Mouse (Mus musculus): ENCODE data around the gene Gm11639.

The Gm11639 gene

DNA sequence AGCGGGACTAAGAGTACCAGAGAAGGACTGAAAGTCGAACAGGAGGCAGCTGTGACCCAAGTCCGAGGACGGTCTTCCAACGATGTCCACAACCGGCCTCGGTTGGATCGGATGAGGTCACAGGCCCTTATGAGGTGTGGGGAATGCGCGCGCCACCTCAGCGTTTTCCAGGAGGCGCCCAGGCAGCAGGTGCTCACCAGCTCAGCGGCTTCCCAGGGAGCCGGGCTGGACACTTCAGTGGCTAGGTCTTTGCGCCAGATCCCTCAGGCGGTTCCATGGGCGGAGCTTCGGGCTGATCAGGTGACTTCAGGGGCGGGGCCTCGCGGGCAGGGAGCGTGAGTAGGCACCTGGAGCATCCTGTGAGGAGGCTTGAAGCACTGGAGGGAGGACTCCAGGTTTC lies at the start of gene Gm11639:
Gene Gm11639, plus strand, starts transcription at position 160 of the 400 bp plus-strand sequence.
- no peak for DNase-seq

DNA sequence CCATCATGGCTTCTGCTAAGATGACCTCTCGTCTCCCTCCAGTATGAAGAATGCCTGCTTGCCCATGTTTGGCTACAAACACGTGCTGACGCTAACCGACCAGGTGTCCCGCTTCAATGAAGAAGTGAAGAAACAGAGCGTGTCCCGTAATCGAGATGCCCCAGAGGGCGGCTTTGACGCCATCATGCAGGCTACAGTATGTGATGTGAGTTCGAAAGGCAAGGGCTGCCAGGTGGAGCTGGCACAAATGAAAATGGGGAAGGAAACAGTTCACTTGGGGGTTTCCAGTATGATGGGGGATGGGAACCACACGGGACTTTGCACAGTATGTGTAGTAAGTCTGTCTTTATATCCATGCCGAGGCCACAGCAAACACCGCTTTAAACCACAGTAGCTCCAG lies 48.5 kb upstream of the Gm11639 start:
- no peak for DNase-seq

DNA sequence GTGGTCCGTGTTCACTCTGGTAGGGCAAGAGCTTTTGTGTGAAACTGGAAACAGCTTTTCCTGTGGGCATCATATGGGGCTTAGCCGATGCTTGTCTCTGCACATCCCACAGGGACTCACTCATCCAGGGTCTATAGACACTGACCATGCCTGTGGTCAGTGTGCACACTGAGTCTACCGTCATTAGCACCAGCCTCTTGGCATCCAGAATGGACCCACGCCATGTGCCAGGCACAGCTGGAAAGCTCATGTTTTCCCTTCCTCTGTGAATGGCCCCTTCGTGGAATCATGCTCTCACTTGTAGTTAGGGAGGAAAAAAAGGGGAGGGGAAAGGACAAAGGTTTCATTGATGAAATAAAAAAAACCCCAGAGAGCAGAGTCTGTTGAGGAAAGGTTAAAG lies 47.5 kb upstream of the Gm11639 start:
- no peak for DNase-seq

DNA sequence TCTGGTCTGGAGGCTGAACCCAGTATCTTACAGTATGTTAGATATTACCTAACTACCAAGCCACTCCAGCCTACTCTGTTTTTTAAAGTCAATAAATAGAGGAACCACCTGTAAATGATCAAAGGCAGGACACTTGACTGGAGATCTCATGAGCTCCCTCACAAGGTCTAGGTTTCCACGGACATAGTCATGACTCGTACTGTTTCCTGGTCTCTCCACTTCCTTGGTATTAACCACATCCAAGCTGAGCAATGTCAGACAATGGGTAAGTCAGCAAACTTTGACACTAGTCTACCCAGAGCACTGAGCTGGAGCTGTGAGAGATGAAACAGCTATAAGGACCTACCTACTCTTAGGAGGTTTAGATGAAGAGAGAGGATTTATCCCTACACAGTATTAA lies 46.6 kb upstream of the Gm11639 start:
- no peak for DNase-seq

DNA sequence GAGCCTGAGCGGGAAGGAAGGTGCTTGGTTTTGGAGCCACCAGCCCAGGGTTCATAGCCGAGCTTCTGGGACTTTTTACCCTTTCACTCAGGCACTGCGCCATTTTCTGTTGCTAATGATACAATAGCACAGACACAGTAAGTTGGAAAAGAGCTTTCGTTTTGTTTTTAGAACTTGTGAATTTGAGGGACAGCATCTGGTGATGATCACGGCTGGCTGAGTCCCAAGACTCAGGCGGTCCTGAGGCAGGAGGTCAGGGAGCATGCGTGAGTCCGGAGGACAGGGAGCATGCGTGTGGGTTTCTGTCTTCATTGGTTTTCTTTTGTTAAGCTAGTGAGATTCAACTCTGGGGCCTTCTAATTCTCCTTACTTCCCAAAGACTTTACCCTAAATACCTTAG lies 45.9 kb upstream of the Gm11639 start:
- no peak for DNase-seq

DNA sequence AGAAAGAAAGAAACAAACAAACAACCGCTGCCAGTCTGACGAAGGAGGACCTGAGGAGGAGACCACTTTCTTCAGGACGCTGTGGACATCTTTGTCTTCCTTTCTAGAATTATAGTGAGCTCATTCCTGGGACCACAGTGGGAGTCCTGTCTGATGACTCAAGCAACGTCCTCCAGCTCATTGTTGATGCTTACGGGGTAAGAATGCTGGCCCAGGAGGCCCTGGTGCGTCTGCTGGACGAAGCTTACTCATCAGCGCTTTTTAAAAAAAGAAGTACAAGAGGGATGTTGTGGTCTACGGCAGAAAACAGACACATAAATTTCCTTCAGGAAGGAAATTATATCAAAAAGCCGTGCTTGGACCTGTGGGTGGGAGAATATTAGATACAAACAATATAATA lies 44.6 kb upstream of the Gm11639 start:
- no peak for DNase-seq

DNA sequence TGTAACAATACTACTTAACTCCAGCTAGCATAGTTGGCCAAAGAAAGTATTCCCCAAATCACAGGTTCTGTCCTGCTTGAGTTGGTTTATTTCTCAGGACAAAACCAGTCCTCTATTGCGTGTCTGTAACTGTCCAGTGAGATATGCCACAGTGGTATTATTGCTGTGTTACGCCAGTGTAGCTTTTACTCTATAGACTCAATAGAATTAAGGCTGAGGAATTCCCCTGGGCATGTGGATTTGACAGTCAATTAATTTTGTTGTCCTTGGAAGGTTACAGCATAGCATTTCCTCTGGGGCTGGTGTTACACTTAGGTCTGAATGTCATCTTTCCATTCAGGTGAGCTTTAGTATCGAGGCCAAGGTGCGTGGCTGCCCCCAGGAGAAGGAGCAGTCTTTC lies 42.3 kb upstream of the Gm11639 start:
- no peak for DNase-seq

DNA sequence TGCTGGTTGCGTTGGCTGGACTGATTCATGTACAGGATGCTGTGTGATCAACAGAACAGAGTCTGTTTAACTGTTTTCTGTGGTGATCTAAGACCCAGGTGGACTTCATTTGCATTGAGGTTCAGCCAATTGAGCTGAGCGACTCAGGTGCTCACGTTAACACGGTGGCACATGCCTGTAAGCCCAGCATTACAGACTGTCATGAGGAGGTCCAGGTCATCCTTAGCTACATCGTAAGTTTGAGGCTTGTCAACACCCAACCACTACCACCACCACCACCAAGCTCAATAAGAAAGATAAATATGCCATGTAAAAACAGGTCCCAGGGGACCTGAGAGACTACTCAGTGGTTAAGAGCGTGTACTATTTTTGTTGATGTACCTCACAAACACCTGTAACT lies 40.1 kb upstream of the Gm11639 start:
- DNase-seq: no peak

DNA sequence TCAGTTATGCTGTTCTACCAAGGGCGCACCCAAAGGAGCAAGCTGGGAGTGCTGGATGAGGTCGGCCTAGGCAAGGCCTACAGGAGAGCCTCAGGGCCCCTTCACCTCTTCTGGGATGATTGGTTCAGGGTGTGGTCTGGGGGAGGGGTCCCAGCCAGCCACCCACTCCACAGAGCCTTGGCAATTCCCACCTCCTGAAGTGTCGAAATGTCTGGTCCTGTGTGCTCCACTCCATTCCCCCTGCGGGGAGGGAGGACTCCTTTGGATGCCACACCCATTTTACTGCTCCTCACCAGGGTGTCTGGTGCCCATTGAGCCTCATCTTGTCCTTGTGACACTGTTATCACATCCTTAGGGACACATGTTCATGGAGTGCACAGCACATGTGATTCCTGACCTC lies 39.3 kb upstream of the Gm11639 start:
- DNase-seq: no peak

DNA sequence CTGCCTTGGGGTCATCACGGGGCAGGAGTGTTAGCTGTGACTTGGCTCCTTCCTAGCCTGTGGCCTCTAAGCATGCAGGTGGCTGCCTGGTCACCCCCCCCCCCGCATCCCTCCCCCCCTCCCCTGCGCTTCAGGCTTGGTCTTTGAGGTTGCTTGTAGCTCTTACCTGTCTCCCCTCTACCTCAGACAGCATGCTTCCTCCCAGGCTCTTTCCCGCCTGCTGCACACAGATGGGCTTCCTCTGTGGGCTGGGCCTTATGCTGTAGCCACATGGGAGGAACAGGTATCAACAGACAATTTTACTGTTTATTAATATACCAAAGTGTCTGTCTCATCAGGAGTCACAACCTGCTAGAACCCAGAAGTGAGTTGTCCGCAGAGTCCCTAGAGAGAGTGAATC lies 38.9 kb upstream of the Gm11639 start:
- DNase-seq: no peak

DNA sequence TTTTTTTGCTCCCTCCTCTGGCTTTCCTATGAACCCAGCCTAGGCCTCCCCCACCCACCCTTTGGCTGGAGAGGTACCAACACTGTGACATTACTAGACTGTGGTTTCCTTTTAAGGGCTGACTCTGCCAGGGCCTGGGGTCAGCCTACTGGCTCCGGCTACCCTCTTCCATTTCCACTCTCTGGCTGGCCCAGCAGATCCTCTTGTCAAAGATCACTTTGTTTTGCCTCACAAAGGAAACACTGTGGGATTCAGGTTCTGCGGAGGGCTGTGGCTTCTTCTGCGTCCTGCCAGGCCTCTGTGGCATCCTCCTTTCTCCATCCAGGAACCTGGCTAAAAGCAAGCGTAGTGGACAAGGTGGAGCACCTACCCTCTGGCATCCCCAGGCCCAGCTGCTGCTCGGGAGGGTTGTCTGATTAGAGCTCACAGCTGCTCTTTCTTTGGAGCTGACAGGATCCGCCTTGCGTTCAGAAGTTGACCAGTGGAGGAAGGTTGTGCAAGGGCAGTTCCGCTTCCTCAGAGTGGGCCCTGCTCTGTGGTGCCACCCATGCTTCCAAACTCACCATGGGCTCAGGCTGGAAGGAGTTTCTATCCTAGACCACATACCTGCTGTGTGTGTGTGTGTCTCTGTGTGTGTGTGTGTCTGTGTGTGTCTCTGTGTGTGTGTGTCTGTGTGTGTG lies 38.2 kb upstream of the Gm11639 start:
- no peak for DNase-seq

DNA sequence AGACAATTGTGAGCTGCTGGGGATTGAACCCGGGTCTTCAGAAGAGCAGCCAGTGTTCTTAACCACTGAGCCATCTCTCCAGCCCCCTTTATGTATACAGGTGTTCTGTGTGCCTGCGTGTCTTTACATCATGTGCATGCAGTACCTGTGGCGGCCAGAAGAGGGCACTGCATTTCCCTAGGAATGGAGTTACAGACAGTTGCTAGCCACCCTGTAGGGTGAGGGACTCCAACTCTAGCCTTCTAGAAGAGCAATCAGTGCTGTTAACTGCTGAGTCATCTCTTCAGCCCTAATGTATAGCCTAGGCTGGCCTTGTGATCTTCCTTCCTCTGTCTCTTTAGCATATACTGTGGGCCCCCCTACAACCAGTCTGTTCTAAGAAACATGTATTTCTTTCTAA lies 36.9 kb upstream of the Gm11639 start:
- no peak for DNase-seq

DNA sequence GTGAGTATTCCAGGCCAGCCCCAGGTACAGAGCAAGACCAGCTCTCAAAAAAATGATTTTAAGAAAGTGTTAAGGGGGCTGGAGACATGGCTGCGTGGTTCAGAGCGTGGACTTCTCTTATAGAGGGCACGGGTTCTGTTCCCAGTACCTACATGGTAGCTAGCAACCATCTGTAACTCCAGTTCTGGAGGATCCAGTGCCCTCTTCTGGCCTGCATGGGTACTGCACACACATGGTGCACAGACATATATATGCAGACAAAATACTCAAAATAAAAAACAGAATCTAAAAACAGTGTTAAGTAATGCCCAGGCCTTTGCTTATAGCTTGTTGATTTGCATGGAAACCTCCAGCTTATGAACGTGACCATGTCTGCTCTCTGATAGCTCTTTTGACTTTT lies 24.9 kb upstream of the Gm11639 start:
- DNase-seq: no peak

DNA sequence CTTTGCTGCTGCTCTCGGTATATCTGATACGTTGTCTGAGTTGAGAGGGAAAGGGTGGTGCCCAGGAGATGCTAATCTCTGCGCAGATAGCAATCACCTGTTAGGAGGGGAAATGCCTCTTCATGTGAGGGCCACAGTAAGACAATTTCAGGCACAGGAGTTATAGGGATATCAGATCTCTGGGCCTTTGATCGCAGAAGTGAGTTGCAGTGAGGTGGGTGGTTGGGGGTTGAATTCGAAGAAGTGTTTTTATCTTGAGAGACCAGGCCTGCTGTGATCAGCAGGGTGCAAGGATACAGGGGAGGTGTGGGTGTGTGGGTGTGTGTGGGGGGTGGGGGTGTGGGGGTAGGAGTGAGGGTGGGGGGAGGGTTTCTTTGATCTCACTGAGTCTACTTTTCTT lies 24.4 kb upstream of the Gm11639 start:
- no peak for DNase-seq

DNA sequence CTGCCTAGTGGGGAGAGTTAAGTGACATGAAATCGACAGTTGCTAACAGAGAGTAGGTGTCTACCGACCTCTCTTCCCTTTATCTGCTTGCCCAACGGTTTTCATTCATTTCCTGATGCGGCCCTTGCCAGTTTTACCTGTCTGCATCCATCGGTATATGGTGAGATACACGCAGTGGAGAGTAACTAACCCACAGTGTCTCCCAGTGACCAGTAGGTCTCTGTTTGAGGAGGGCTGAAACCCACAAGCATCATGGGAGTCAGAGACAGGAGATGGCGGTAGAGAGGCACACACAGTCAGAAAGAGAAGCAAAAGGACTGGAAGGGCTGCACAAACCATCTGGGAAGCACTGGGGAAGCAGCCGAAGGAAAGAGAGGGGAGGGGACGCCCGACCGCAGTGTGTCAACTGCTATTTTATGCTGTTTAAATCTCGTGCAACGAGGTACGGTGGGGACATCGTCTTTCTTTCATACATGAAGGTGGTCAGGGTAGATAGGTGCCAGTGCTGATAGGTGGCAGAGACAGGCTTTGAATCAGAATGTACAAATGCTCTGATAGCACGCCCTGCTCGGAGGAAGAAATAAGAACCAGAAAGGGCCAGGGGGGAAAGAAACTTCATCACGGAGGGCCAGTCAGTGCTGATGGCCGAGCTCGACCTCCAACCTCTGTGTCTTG lies 23.8 kb upstream of the Gm11639 start:
- no peak for DNase-seq

DNA sequence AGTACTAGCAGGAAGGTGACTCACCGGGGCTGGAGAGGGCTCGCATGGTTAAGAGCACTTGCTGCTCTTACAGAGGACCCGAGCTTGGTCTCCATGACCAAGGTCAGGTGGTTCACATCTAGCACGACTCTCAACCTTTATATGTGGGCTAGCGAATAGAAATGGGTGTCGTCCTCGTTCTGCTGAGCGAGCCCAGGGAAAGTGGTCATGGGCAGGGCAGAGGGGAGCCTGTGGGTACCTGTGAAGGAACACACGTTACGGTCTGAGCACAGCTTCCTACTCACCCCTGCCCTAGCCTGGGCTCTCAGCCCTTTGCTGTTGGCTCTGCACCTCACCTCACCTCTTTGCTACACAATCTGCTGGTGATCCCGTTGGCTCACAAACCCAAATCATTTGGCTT lies 22.9 kb upstream of the Gm11639 start:
- DNase-seq: no peak

DNA sequence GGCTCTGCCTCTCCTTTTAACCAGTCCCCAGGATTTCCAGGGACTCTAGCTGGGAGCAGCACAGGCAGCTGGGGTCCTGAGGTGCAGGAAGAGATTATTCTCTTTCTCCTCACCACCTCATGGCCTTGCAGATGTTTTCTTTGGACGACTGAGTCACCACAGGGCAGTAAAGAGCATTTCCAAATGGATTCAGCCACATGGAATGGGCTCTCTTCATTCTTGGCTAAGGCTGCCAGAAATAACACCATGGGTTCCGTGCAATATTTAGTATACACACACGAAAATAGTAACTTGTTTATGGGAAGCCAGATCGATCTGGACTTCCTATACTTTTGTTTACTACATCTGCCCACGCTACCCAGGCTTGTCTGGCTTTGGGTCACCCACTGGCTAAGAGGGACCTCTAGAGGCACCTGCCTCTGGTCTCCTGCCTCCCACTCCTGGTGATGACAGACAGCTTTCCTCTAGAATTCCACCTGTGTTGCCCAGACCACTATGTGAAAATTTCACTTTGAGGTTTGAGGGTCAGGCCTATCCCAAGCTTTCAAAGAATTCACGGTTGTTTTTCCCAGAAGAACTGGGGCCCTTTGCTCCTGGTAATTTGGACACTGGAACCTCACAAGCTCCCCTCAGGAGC lies 22.1 kb upstream of the Gm11639 start:
- no peak for DNase-seq

DNA sequence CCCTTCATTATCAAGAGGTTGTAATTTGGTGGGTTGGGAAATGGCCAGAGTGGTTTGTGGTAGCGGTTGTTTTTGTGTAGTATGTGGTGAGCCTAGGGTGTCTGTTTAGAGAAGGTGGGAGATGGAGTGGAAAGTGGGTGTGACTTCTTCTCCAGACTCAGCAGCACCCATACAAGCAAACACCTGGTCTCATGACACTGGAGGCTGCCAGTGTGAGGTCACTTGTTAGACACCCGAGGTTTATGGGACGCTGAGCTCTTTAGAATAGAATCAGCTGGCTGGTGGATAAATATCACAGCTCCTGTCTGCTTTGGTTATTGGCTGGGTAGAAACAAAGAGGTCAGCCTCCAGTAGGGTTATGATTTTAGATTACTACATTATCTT lies 21.6 kb upstream of the Gm11639 start:
- DNase-seq: no peak

DNA sequence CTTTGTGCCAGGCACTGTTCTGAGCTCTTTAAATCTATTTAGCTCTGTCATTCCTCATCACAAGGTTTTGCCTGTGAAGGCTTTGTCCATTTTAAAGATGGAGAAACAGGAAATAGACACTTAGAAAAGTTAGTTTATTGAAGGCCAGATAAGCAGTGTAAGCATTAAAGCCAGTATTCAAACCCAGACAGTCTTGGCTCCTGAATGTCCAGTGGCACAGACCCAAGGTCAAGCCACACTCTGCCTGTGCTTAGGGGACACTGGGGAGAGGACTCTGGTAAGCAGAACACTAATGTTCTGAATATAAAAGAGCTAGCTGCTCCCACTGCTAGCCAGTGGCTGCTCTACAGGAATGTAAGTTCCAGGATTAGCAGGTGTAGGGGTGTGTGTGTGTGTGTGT lies 21.1 kb upstream of the Gm11639 start:
- DNase-seq: no peak

DNA sequence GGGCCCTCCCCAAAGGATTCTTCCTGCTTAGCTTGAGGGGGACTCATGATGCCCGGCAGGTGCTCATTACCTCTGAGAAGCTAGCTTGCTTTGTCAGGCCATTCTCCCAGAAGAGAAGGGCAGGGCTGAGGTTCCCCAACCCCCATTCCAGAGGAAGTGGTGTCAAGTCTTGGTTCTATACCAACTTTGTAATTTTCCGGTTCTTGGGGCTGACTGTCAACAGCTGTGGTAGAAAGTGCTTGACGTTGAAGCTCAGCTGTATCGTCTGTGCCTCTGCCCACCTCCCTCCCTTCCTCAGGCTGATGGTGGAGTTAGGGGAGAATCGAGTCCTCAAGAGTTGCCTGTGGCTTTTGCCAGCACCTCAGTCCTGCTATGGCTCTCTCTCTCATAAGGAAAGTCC lies 18.1 kb upstream of the Gm11639 start:
- no peak for DNase-seq

DNA sequence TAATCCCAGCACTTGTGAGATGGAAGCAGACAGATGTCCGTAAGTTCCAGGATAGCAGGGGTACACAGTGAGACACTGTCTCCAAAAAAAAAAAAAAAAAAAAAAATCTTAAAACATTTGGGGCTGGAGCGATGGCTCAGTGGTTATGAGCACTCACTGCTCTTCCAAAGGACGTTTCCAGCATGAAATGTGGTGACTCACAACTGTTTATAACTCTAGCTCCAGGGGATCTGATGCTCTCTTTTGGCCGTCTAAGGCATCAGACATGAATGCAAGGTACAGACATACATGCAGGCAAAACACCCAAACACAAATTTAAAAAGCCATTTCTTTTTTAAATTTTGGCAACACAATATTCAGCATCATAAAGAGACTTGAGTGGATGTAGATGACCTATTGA lies 12.1 kb upstream of the Gm11639 start:
- DNase-seq: no peak

DNA sequence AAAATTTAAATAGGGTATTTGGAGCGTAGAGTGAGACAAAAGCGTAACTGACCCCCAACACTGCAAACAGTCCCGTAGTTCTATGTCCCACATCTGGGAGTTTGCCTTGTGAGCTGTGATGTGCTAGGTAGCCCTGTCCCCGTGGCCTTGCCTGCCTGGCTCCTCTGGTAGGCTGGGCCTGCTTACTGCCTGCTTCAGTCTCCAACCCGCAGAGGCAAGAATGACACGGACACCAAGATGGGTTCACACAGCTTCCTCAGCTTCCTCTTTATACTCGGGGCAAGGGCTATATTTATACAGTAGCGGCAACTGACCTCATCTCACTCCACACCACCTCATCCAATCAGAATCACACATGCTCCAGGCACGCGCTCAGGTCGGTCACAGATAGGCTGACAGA lies 10.7 kb upstream of the Gm11639 start:
- DNase-seq: no peak

DNA sequence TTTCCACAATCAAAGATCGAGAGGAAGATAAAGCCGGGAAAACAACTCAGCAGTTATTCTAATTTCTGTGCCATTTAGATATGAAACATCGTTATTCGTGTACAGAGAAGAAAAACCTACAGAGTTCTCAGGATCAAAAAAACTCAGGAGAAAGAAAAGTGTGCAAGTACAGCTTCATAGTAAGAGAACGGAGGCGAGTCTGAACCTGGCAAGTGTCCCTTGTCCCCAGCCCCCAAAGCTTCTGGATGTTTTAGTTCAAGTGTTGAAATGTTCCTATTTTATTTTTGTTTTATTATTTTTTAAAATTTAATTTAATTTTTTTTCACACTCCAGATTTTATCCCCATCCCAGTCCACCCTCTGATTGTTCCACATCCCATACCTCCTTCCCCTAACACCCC lies 7.7 kb downstream of the Gm11639 start:
- DNase-seq: no peak

DNA sequence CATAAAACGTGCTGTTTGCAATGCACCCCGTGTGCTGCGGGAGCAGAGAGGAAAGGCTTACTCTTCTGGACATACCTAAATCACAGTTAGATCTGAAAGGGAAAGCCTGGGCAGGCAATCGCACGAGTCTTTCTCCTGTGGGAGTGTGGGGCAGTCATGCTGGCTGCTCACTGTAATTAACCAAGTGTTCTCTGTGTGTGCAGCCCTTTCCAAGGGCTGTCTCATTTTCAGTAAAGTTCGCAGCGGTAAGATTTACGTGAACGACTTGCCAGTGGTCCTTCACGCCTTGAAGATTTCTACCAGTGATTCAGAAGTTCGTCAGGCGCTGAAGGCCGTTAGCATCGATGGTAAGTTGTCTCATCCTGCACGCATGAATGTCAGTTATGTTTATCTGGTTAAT lies 18.6 kb downstream of the Gm11639 start:
- DNase-seq: no peak

DNA sequence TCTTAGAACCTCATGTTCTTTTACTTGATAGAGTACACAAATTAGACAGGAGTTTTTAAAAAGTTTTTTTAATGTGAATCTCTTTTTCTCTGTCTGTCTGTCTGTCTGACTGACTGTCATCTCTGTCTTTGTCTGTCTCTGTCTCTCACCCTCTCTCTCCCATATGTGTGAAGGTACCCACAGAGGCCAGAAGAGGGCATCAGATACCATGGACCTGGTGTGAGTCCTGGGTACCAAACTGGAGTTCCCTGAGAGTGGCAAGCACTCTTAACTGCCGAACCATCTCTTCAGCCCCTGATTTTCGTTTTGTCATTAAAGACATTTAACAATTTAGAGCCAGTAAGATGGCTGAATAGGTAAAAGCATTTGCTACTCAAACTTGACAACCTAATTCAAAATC lies 21.6 kb downstream of the Gm11639 start:
- DNase-seq: no peak
